Mouse (Mus musculus): ENCODE results near the gene Krt86.

Krt86 gene

GRCm38 (mm10) chr15:101472952-101473528 lies at the start of gene Krt86:
Krt86 (plus strand) TSS chr15:101473478.
- DNase-seq (ENCODE audit: low read depth, low spot score) = no peak

- DNase-seq (ENCODE audit: low read depth, low spot score) = no peak
These were observed 48.4 kb upstream of the Krt86 start for GRCm38 (mm10) chr15:101424914-101425313.

- DNase-seq (ENCODE audit: low read depth, low spot score) = no peak
These were observed 36.7 kb upstream of the Krt86 start for GRCm38 (mm10) chr15:101436611-101437010.

GRCm38 (mm10) chr15:101438555-101438954 lies 34.7 kb upstream of the Krt86 start, which contains the start of gene Krt87:
Krt87 (minus strand) TSS chr15:101438804.
- no peak for DNase-seq (ENCODE audit: low read depth, low spot score)

GRCm38 (mm10) chr15:101440837-101441236 lies 32.4 kb upstream of the Krt86 start:
- peak; percentile 36 for DNase-seq (ENCODE audit: low read depth, low spot score)

- no peak for DNase-seq (ENCODE audit: low read depth, low spot score)
These were observed 26.7 kb upstream of the Krt86 start for GRCm38 (mm10) chr15:101446572-101446971.

GRCm38 (mm10) chr15:101447444-101447843 lies 25.8 kb upstream of the Krt86 start, which contains the start of gene Krt88:
Krt88 (plus strand) TSS chr15:101447744.
- no peak for DNase-seq (ENCODE audit: low read depth, low spot score)

GRCm38 (mm10) chr15:101453093-101453736 lies 20.1 kb upstream of the Krt86 start:
- DNase-seq (ENCODE audit: low read depth, low spot score) = no peak

GRCm38 (mm10) chr15:101454774-101455173 lies 18.5 kb upstream of the Krt86 start:
- DNase-seq (ENCODE audit: low read depth, low spot score) = no peak

- DNase-seq (ENCODE audit: low read depth, low spot score) = no peak
These were observed 18.0 kb upstream of the Krt86 start for GRCm38 (mm10) chr15:101455292-101455691.

- DNase-seq (ENCODE audit: low read depth, low spot score) = no peak
These were observed 17.4 kb upstream of the Krt86 start for GRCm38 (mm10) chr15:101455891-101456290.

- DNase-seq (ENCODE audit: low read depth, low spot score) = no peak
These were observed 14.8 kb upstream of the Krt86 start for GRCm38 (mm10) chr15:101458361-101458930.

GRCm38 (mm10) chr15:101459283-101459682 lies 14.0 kb upstream of the Krt86 start:
- no peak for DNase-seq (ENCODE audit: low read depth, low spot score)

- no peak for DNase-seq (ENCODE audit: low read depth, low spot score)
These were observed 9.6 kb upstream of the Krt86 start, which contains the start of gene Krt81 for GRCm38 (mm10) chr15:101463651-101464050. Krt81 (minus strand) TSS chr15:101463751.

GRCm38 (mm10) chr15:101469093-101469492 lies 4.2 kb upstream of the Krt86 start:
- no peak for DNase-seq (ENCODE audit: low read depth, low spot score)

GRCm38 (mm10) chr15:101479007-101479665 lies 5.9 kb downstream of the Krt86 start:
- DNase-seq (ENCODE audit: low read depth, low spot score) = no peak

- DNase-seq (ENCODE audit: low read depth, low spot score) = no peak
These were observed 6.4 kb downstream of the Krt86 start for GRCm38 (mm10) chr15:101479666-101480060.

GRCm38 (mm10) chr15:101482056-101482455 lies 8.8 kb downstream of the Krt86 start:
- no peak for DNase-seq (ENCODE audit: low read depth, low spot score)

GRCm38 (mm10) chr15:101483646-101484045 lies 10.4 kb downstream of the Krt86 start:
- DNase-seq (ENCODE audit: low read depth, low spot score) = no peak

GRCm38 (mm10) chr15:101484939-101485338 lies 11.7 kb downstream of the Krt86 start:
- no peak for DNase-seq (ENCODE audit: low read depth, low spot score)

GRCm38 (mm10) chr15:101485911-101486635 lies 12.8 kb downstream of the Krt86 start:
- DNase-seq (ENCODE audit: low read depth, low spot score) = no peak

- DNase-seq (ENCODE audit: low read depth, low spot score) = no peak
These were observed 18.2 kb downstream of the Krt86 start, which contains the start of gene Krt83 for GRCm38 (mm10) chr15:101491431-101491830. Krt83 (minus strand) TSS chr15:101491512.
